In genomic region chr2:92141073-92141472, GRCm38 (mm10) we compare ENCODE assay signal across 7 mouse cellular contexts. TPM values are rescaled to one million over a fixed set of nuclear protein-coding genes. Genes with fewer than 3 reads are reported as not detected.
DNase-seq lines count a peak whose midpoint lies in the region; ATAC-seq and TF ChIP-seq lines count a peak whose summit lies in the region.

No protein-coding gene starts in this region.

- no peaks in the 10 kb centered on the region for H3K79me2 ChIP-seq in CH12.LX (replicated peaks; ENCODE audit: control insufficient read depth, extremely low read depth, insufficient read depth, poor library complexity, severe bottlenecking)

- DNase-seq in CH12.LX (ENCODE audit: extremely low read depth) = no peak
- no peak for DNase-seq in heart, postnatal 0 days (ENCODE audit: low spot score)
- DNase-seq in cerebellum, adult 11-12 months = no peak
- DNase-seq in thymus, postnatal 25 days = no peak

- 21% methylated on average over 11 of the region's 11 CpGs for WGBS in heart, postnatal 0 days

- no peak overlapping the region for H3K27ac ChIP-seq in CH12.LX (ENCODE audit: insufficient read depth, low read depth)
- no peak overlapping the region for H3K27ac ChIP-seq in bone marrow macrophage, adult 2 months (ENCODE audit: insufficient read depth, low read depth, low read length)
- no peak overlapping the region for H3K27ac ChIP-seq in heart, postnatal 0 days (ENCODE audit: low read depth)

- no peaks in the 10 kb centered on the region for H3K27me3 ChIP-seq in CH12.LX (replicated peaks)
- H3K27me3 ChIP-seq in heart, postnatal 0 days (ENCODE audit: control insufficient read depth, insufficient read depth, low read length) = no peaks in the 10 kb centered on the region

- no peak overlapping the region for H3K4me3 ChIP-seq in CH12.LX (replicated peaks in 1 of 3; ENCODE audit: low read depth in 2 of 3, low read length in 2 of 3, poor library complexity in 1 of 3)
- peak overlapping the region; percentile 24; the same call in 1 of the 2 replicates for H3K4me3 ChIP-seq in bone marrow macrophage, adult 2 months (ENCODE audit: insufficient read depth, low read length)
- peak overlapping the region; percentile 31 for H3K4me3 ChIP-seq in heart, postnatal 0 days (ENCODE audit: low read depth, low read length)

- TF ChIP-seq POLR2A in CH12.LX (IDR thresholded peaks at IDR 0.05; ENCODE audit: low read depth, low read length) = no peak
- no peak for TF ChIP-seq POLR2A in bone marrow macrophage, adult 2 months (IDR thresholded peaks at IDR 0.05; ENCODE audit: borderline replicate concordance, low read depth, low read length)

- dilution Hi-C loops in CH12.LX (cut with MboI; ENCODE audit: extremely low pct_ligation_motif_present, extremely low pct_unique_long_range_greater_than_20kb, low sequenced_read_pairs) = no loop called here

- no peaks in the 10 kb centered on the region for H3K4me1 ChIP-seq in CH12.LX (ENCODE audit: control insufficient read depth in 1 of 2, insufficient read depth in 2 of 2)
- H3K4me1 ChIP-seq in bone marrow macrophage, adult 2 months (ENCODE audit: control insufficient read depth, insufficient read depth, low read length) = no peaks in the 10 kb centered on the region
- peaks cover 8% of the 10 kb centered on the region; the same call in 1 of the 2 replicates for H3K4me1 ChIP-seq in heart, postnatal 0 days (ENCODE audit: control insufficient read depth, insufficient read depth)

- TF ChIP-seq CTCF in CH12.LX (conservative IDR thresholded peaks at IDR 0.05 in 1 of 2, IDR thresholded peaks at IDR 0.05 in 1 of 2; ENCODE audit: low read depth in 2 of 2, low read length in 2 of 2) = no peak
- no peak for TF ChIP-seq CTCF in bone marrow macrophage, adult 2 months (IDR thresholded peaks at IDR 0.05; ENCODE audit: low read depth, low read length)
- no peak for TF ChIP-seq CTCF in heart, postnatal 0 days (IDR thresholded peaks at IDR 0.05; ENCODE audit: low read depth)

- H3K9me3 ChIP-seq in CH12.LX (replicated peaks; ENCODE audit: low read length) = peaks cover 5% of the 10 kb centered on the region
- H3K9me3 ChIP-seq in heart, postnatal 0 days (replicated peaks; ENCODE audit: control insufficient read depth, low read length) = no peaks in the 10 kb centered on the region

- no peaks in the 10 kb centered on the region for H3K36me3 ChIP-seq in CH12.LX (replicated peaks in 1 of 2; ENCODE audit: control insufficient read depth in 1 of 2, insufficient read depth in 1 of 2, low read length in 1 of 2)
- no peaks in the 10 kb centered on the region for H3K36me3 ChIP-seq in heart, postnatal 0 days (replicated peaks; ENCODE audit: control insufficient read depth, insufficient read depth, low read length)

- no peak overlapping the region for H3K9ac ChIP-seq in CH12.LX (ENCODE audit: insufficient read depth, low read depth)
- H3K9ac ChIP-seq in heart, postnatal 0 days (replicated peaks; ENCODE audit: low read depth, low read length) = no peak overlapping the region; the same call in 1 of the 2 replicates

- TF ChIP-seq EP300 in CH12.LX (IDR thresholded peaks at IDR 0.05; ENCODE audit: low read length) = no peak
- no peak for TF ChIP-seq EP300 in heart, postnatal 0 days (IDR thresholded peaks at IDR 0.05; ENCODE audit: low read depth)

- in situ Hi-C loops in CH12.LX (cut with MboI; ENCODE audit: low pct_ligation_motif_present, low pct_unique_long_range_greater_than_20kb, low sequenced_read_pairs) = no loop called here

- H3K4me2 ChIP-seq in CH12.LX (ENCODE audit: insufficient read depth, low read depth, poor library complexity, severe bottlenecking) = peak overlapping the region; percentile 50; the same call in 1 of the 2 replicates
- H3K4me2 ChIP-seq in heart, postnatal 0 days (ENCODE audit: low read depth, low read length) = peak overlapping the region; percentile 57

- no peak for ATAC-seq in heart, postnatal 0 days (ENCODE audit: insufficient read depth, low read depth)
- 0 out of 2 replicates have a peak, but pooled peaks have one; percentile 45 for ATAC-seq in megakaryocyte, adult 5-6 weeks (ENCODE audit: poor library complexity, severe bottlenecking)
- ATAC-seq in erythroid progenitor cell, adult 5-6 weeks (replicated peaks; ENCODE audit: low FRiP score, poor library complexity, severe bottlenecking) = no peak

- TF ChIP-seq RAD21 in CH12.LX (IDR thresholded peaks at IDR 0.05; ENCODE audit: low read depth, low read length) = no peak

TF ChIP-seq in CH12.LX, 34 proteins besides CTCF, POLR2A, EP300 and RAD21:
- TF ChIP-seq MAX (IDR thresholded peaks at IDR 0.05; ENCODE audit: low read length) (no peak), NRF1 (IDR thresholded peaks at IDR 0.05; ENCODE audit: low read depth, low read length) (no peak), PAX5 (IDR thresholded peaks at IDR 0.05; ENCODE audit: low read length) (no peak), MAFK (IDR thresholded peaks at IDR 0.05; ENCODE audit: insufficient replicate concordance, low read length) (no peak), UBTF (IDR thresholded peaks at IDR 0.05; ENCODE audit: low read depth, low read length) (no peak), CHD1 (IDR thresholded peaks at IDR 0.05; ENCODE audit: low read depth, low read length) (no peak), ETS1 (conservative IDR thresholded peaks at IDR 0.05; ENCODE audit: low read depth, low read length) (no peak), MEF2A (IDR thresholded peaks at IDR 0.05; ENCODE audit: borderline replicate concordance, low read depth, low read length) (no peak), SIN3A (IDR thresholded peaks at IDR 0.05; ENCODE audit: low read length) (no peak), HCFC1 (IDR thresholded peaks at IDR 0.05; ENCODE audit: low read depth, low read length) (no peak), CHD2 (IDR thresholded peaks at IDR 0.05; ENCODE audit: low read length) (no peak)

RNA-seq across cellular contexts. Expression of gene Phf21a, which starts 48.2 kb away (rescaled TPM):
- total RNA-seq in CH12.LX (2012; rRNA removed) (12.0 and 12.3 TPM in 2 replicates), CH12.LX (2014; rRNA removed) (8.8 and 10.2 TPM in 2 replicates)
- polyA plus RNA-seq in CH12.LX (2012; ENCODE audit: insufficient read length, low read depth) = 24.5 and 28.0 TPM in 2 replicates
- polyA plus RNA-seq in bone marrow macrophage, adult 2 months (2012; ENCODE audit: insufficient read depth, insufficient read length, missing spikeins) = 81.5 and 83.4 TPM in 2 replicates
- total RNA-seq in heart, postnatal 0 days (2014; rRNA removed; ENCODE audit: low replicate concordance) = 41.0 and 60.2 TPM in 2 replicates
- polyA plus RNA-seq in heart, postnatal 0 days (2015; fragmentation: Nextera tagmentation; extraction: Ambion mirVana) = 8.8 and 9.9 TPM in 2 replicates
- 66.8 and 81.2 TPM in 2 replicates for total RNA-seq in megakaryocyte, adult 5-6 weeks (2015)
- total RNA-seq in megakaryocyte, adult 5-6 weeks (2017) = 48.8 and 74.2 TPM in 2 replicates
- 27.0 and 41.5 TPM in 2 replicates for total RNA-seq in erythroid progenitor cell, adult 5-6 weeks (2015; ENCODE audit: low replicate concordance)
- total RNA-seq in erythroid progenitor cell, adult 5-6 weeks (2017; ENCODE audit: low replicate concordance) = 2.0 and 22.5 TPM in 2 replicates

Comparison
In these comparisons a context has a peak if more than half of its experiments do, and no peak if none do; other contexts are left out.
1. H3K4me3 ChIP-seq: peak in bone marrow macrophage, adult 2 months (single experiment) and heart, postnatal 0 days (single experiment); none in CH12.LX (0 of 3).